Mouse (Mus musculus) embryo, embryonic 10.5 days (tissue): ENCODE results near the gene Tchh.
"Not testable (repeated sequence)": the region's sequence is repeated elsewhere in the genome, so short reads cannot be mapped to it uniquely, and the experiment has no call there.

Experiments used
- DNase-seq: peaks from one replicate; pipeline ENCODE4 v3.0.0-alpha.2; 2015; ENCODE audit warnings: low spot score

Tchh gene

DNA sequence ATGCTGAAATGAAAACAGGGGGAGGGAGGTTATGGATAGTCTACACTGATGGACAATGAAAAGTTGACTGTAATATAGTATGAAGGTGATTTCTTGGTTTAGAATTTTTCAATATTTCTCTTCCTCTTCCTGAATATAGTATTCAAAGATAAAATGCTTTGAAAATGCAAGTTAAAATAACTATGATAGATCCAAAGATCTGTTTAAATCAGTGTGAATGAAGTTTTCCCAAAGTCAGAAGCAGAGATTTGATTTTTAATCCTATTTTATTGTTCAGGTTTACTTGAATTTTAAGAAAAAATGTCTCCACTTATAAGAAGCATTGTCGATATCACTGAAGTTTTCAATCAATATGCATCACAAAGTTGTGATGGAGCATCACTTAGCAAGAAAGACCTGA is at the start of gene Tchh:
Gene Tchh (plus strand): TSS at position 301 of the 400 bp plus-strand sequence.
- DNase-seq, result no peak

DNA sequence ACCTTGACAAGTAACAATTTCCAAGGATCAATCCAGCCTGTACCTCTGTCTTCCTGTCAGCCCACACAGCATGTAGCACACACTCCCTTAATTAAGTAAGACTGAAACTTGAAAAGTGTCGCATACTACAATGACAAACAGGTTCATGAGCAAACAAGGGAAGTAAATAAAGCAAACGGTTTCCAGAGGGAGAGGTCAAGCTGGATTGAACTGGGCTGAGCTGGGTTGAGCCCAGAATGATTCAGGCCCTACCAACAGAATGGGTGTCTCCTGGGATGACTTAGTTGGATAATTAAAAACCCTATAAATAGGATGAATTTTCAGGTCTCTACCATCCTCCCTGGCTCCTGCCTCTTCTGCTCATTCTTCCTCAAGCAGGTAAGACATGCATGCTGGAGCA is 48.8 kb upstream of the Tchh start, which contains the start of gene Rptn:
Gene Rptn (plus strand): TSS at position 334 of the 400 bp plus-strand sequence.
- no peak for DNase-seq

DNA sequence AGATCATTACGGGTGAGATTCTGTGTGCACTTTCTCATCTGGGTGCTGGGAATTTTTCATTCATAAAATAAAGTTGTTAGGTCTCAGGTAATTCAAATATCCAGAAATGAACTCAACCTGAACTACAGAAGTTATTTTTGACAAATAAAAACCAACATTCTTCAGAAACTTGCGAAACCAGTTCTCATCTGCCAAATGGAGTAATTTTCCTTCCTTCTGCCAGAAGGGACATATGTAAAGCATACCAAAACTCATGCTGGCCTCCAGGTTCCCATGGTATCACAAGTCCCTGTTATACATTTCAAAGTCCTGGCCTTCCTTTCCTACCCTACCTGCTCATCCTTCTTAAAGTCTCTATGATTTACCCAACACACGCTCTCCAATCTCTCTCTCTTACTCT is 38.2 kb upstream of the Tchh start:
- no peak for DNase-seq

DNA sequence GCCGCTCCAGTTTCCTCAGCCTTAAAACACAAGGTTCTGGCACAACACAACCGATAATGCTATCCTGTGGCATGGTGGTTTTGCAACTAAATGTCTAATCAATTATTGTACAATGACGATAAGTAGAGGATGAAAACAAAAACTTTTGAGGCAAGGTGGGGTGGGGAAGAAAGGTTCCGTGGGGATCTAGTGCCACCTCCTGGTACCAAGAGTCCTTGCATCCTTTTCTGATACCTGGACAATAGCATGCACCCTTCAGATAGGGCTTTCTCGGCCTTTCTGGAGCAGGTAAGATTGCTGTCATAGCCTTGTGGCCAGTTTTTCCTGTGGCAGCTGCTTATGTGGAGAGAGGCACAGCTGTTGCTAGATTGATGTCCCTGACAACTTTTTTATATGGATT is 35.1 kb upstream of the Tchh start:
- peak; percentile 58 for DNase-seq

DNA sequence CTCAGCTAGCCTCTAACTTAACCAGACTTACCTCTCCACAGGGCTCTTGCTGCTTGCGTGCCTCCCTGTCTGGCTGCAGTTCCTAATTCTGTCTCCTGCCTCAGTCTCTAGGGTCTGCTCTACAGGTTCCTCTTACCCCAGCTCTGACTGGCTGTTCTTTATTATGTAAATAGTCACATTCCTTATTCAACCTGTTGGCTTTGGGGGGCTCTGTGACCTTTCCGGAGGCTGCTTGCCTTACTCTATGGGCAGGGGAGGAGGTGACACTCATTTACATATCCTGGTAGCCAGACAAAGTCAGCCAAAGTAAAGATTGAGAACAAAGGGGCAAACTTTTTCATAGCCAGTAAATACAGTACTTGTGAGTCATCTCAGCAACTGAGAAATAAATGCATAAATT is 30.2 kb upstream of the Tchh start:
- DNase-seq, result no peak

DNA sequence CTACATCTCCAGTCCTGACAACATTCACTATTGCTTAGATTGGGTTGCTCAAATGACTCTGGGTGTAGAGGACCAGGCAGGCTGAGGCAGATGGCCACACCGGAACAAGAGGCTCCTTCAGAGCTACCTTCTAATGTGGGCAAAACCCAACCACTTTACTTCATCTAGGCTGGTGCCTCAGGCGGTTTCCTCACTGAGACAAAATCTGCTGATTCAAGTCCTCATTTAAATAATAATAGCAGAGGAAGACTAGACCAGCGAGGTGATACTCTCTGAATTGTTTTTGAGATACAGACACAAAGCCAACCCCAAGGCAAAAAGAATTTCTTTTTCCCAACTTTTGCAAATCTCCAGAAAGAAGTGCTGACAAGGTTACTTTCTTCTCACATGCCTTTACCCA is 10.5 kb upstream of the Tchh start:
- DNase-seq, result no peak

DNA sequence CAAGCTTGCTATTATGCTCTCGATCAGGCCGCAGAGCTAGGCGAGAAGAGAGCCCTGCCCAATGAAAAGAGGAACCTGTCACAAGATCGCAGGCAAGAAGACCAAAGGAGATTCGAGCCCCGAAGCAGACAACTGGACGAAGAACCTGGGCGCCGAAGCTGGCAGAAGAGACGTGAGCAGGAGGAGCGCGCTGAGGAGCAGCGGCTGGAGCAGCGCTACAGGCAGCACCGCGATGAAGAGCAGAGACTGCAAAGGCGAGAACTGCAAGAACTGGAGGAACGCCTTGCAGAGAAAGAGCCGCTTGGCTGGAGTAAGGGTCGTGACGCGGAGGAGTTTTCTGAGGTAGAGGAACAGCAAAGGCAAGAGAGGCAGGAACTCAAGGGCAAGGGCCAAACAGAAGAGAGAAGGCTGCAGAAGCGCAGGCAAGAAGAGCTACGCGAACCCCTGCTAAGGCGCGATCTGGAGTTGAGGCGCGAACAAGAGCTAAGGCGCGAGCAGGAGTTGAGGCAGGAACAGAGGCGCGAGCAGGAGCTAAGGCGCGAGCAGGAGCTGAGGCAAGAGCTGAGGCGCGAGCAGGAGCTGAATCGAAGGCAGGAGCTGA is 1.5 kb downstream of the Tchh start:
- peak; percentile 72 for DNase-seq

DNA sequence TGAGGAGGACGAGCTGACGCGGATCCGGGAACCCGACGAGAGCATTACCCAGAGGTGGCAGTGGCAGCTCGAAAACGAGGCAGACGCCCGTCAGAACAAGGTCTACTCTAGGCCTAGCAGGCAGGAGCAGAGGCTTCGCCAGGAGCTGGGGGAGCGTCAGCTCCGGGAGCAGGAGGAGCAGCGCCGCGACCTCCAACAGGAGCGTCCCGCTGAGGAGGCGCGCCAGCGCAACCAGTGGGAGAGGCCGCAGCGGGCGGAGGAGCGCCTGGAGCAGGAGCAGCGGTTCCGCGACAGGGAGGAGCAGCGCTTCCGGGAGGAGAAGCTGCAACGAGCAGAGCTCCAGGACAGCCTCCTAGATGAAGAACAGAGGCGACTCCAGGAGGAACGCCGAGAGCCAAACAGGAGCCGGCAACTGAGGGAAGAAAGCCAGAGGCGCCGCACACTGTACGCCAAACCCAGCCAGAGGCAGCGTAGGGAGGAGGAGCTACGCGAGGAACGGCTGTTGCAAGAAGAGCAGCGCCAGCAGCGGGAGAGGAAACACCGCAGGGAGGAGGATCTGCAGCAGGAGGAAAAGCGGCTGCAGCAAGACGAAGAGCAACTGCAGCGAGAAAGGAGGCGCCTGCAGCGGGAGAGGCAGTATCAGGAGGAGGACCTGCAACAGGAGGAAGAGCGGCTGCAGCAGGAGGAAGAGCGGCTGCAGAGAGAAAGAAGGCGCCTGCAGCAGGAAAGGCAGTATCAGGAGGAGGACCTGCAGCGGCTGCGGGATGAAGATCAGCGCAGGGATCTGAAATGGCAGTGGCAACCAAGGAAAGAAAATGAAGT is 2.4 kb downstream of the Tchh start:
- peak; percentile 85 for DNase-seq

DNA sequence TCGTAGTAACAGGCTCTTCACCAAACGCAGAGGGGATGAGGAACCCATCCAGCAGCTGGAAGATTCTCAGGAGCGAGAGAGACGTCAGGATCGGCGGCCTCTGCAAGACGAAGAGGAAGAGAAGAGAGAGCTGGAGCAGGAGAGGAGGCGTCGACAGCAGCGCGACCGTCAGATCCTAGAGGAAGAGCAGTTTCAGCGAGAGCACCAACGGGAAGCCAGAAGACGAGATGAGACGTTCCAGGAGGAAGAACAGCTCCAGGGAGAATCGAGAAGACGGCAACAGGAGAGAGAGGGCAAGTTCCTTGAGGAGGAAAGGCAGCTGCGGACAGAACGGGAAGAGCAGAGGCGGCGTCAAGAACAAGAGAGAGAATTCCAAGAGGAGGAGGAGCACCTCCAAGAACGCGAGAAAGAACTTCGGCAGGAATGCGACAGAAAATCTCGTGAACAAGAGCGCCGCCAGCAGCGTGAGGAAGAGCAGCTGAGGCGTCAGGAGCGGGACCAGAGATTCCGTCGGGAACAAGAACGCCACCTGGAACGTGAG is 3.1 kb downstream of the Tchh start:
- DNase-seq, result peak; percentile 68

DNA sequence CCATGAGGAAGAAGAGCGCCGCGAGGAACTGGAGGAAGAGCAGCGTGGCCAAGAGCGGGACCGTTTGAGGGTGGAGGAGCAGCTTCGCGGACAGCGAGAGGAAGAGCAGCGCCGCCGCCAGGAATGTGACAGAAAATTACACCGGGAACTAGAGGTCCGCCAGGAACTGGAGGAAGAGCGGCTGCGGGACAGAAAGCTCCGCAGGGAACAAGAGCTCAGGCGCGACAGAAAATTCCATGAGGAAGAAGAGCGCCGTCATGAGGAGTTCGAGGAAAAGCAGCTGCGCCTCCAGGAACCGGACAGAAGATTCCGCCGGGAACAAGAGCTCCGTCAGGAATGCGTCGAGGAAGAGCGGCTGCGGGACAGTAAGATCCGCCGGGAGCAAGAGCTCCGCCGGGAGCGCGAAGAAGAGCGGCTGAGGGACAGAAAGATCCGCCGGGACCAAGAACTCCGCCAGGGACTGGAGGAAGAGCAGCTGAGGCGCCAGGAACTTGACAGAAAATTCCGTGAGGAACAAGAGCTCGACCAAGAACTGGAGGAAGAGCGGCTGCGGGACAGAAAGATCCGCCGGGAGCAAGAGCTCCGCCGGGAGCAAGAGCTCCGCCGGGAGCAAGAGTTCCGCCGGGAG is 4.1 kb downstream of the Tchh start:
- peak; percentile 75 for DNase-seq

DNA sequence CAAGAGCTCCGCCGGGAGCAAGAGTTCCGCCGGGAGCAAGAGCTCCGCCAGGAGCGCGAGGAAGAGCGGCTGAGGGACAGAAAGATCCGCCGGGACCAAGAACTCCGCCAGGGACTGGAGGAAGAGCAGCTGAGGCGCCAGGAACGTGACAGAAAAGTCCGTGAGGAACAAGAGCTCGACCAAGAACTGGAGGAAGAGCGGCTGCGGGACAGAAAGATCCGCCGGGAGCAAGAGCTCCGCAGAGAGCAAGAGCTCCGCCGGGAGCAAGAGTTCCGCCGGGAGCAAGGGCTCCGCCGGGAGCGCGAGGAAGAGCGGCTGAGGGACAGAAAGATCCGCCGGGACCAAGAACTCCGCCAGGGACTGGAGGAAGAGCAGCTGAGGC is 4.6 kb downstream of the Tchh start:
- DNase-seq, result not testable (repeated sequence)

DNA sequence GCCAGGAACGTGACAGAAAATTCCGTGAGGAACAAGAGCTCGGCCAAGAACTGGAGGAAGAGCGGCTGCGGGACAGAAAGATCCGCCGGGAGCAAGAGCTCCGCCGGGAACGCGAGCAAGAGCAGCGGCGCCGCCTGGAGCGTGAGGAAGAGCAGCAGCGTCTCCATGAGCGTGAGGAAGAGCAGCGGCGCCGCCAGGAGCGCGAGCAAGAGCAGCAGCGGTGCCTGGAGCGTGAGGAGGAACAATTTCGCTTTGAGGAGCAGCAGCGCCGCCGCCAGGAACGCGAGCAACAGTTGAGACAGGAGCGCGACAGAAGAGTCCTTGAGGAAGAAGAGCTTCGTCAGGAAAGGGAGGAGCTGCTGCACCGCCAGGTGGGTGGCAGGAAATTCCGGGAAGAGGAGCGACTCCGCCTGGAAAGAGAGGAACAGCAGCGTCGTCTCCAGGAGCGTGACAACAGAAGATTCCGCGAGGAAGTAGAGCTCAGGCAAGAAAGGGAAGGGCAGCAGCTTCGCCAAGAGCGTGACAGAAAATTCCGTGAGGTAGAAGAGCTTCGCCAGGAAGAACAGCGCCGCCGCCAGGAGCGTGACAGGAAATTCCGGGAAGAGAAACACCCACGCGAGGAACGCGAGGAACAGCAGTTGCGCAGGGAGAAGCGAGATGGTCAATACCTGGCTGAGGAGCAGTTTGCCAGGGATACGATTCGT is 5.2 kb downstream of the Tchh start:
- peak; percentile 79 for DNase-seq

DNA sequence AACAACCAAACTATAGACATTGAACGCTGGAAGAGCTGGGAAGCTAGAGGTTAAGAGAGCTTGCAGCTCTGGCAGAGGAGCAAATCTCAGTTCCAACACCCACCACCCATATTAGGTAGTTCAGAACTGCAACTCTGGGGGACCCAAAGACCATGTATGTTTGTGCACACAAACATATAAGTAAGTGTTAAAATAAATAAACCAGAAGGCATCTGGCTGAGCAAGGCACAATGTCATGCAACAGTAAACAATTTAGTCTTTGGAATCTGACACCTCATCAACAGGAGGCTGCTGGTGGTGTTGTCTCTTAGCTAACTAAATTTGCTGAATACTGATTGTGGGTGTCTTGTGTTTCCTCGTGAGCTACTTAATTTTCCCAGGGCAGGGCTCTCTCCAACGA is 24.4 kb downstream of the Tchh start:
- DNase-seq, result no peak

DNA sequence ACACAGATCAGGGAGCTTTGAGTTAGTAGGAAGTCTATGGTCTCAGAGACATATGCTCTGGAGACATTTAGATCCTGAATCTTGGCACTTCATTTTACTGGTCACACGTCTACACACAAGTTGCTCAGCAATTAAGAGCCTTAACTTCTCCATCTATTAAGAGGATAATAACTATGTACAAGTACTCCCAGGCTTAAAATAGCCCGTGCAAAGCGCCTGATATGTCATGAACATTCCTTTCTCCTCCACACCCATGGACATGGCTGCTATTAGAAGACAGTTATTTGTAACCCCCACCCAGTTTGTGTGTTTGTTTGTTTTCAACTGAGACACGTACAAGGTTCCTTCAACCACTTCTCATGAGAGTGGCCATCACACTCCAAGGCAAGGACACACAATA is 25.0 kb downstream of the Tchh start:
- DNase-seq, result no peak

DNA sequence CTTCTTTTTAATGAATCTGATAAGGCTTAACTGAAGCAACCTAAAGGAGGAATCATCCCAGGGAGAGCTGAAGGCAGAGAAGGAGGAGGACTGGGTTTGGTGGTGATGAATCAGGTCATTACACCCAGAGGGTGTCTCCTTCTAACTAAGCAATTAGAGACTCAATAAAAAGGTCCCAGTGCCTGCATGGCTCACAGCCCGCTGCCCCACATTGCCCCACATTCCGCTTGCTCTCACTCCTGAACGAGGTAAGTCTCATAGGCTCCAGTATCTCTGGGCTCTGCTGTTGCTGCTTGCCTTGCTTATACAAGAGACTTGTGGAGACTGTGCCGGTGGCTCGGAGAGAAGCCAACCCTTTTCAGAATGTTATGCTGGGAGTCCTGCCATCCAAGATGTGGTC is 26.4 kb downstream of the Tchh start, which contains the start of gene Tchhl1:
Gene Tchhl1 (plus strand): TSS at position 194 of the 400 bp plus-strand sequence.
- no peak for DNase-seq

DNA sequence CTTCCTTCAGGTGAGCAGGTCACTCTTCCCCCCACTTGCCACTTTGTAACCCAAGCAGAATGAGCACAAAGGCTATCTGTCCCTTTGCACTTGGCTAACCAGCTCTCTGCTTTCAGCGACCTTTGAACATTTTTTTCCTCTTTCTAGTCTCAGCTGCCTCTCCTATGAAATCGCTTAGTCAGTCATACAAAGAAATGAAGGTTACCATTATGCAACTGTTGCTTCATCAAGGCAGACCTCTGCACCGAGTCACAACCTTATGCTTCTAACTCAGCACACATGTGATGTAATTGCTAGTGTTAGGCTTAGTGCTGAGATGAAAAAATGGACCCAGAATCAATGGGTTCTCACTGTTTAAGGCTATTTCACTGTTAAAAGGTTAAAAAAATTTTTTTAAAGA is 27.5 kb downstream of the Tchh start:
- no peak for DNase-seq

DNA sequence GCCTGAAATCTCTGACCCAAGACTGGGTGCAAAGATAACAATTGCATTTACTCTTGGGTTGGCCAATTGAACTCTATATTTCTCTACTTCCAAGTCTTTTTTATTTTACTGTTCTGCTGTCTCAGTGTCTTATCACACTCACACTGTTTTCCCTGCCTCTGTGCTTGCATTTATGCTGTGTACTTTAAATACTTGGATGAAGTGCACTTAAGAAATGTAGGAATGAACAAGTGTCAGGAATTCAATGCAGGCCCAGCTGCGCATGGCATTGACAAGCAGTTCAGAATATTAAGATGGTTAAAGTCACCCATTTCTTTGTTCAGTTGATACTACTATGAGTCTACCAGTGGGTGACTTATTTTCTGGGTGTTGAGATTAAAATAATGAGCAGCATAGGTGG is 37.9 kb downstream of the Tchh start:
- DNase-seq, result no peak

DNA sequence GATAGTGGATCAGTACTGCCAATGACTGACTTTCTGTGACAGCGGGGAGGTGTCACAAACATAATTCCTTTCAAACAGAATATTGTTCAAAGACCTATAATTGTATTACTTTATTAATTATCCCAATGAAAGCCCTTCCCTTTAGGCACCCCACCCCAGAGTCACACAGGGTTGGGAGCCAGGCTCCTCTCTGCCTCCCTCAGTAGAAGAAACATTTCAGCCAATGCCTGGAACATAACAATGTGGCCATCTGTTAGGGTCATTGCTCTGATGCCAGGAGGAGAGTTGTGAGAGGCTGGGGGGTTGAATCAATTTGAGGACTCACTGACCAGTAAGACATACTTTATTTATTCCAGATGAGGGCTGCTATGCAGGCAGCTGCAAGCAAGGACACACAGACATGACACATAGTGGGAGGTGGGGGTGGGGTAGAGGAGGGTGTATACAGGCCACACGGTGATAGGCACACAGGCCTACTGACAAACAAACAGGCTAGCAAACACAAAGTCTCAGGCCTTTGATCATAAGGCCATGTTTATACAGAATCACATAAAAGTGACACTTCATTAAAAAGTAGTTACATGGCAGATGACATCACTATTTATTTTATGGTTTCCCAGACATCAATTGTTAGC is 40.0 kb downstream of the Tchh start:
- peak; percentile 33 for DNase-seq

DNA sequence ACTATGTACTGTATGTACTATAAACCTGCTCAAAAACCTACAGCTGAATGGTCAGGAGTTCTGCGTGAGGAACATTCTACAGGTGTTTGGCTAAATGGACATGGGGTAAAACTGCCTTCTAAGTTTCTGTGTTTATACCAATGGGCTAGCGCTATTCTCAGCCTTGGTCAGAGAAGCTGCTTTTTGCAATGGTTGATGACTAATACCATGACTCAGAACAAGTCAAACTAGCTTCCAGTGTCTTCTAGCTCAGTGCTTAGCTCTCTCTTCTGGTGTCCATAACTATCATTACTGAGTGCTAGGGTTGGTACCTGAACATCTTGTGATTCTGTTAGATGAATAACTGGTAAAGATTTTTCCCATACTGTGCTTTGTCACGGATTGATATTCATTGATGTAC is 43.5 kb downstream of the Tchh start:
- no peak for DNase-seq

DNA sequence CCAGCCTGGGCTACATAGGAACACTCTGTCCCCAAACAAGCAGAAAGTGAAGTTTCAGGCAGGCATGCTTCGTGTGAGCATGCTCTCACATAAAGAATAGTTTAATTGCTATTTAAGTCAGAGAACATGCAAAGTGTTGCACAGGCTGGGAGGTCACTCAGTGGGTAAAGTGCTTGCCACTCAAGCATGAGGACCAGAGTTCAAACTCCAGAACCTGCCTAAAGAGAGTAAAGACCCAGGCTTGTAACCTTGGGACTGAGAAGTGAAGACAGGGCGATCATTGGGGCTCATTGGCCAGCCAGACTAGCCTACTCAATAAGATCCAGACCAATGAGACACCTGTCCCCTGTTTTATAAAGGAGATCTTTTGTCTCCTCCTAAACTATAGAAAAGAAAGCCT is 46.4 kb downstream of the Tchh start:
- DNase-seq, result no peak

DNA sequence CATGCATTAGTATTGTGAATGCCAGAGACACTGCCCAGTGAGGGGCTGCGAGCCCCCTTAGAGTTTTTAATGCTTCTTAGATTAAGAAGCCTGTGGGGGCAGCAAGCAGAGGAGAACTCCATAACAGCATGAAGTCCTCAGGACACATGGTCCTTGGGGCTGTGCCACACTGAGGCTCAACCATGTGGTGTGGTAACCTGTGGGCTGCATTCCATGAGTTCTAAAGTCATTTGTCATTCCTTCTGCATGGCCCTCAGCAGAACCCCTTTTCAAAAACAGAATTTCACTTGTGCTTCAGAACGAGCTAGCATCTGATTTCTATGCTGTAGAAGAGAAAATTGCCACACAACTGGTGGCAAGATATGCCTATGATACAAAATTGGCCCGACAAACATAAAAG is 50.0 kb downstream of the Tchh start:
- DNase-seq, result no peak

DNA sequence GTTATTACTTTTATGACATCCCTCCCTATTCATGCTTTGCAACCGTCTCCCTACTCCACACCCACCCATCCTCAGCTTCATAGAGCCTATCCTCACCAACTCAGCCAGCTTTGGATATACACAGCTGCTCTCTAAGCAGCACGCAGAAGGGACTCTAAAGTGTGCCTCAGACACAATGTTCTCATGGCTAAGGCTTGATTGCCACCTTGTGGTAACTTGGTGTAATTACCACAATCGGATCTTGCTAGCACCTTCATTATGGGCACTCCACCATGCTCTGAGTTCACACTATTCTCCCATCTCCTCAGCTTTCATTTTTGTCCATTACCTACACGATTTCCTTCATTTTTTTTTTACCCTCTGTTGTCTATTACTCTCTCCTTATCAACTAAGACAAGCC is 51.9 kb downstream of the Tchh start:
- DNase-seq, result peak; percentile 89
